Mouse (Mus musculus) bone marrow macrophage, adult 2 months (primary cell): ENCODE results near the gene Fancd2os. TPM values are rescaled to one million over a fixed set of nuclear protein-coding genes. Genes with fewer than 3 reads are reported as not detected.

Source experiments
- H3K27ac ChIP-seq: 2 replicates; pipeline ENCODE4 v1.5.1; 2012; ENCODE audit warnings: low read depth, low read length; ENCODE audit not compliant: insufficient read depth
- H3K4me1 ChIP-seq: 2 replicates; pipeline ENCODE4 v1.6.1; 2012; ENCODE audit warnings: low read length; ENCODE audit not compliant: control insufficient read depth, insufficient read depth
- H3K4me3 ChIP-seq: 2 replicates; pipeline ENCODE4 v1.5.1; 2012; ENCODE audit warnings: mild to moderate bottlenecking, low read length, moderate library complexity; ENCODE audit not compliant: insufficient read depth
- CTCF ChIP-seq: IDR thresholded peaks from 2 replicates; pipeline ENCODE4 v1.5.1; 2012; ENCODE audit warnings: low read depth, mild to moderate bottlenecking, low read length, moderate library complexity
- POLR2A ChIP-seq: IDR thresholded peaks from 2 replicates; pipeline ENCODE4 v1.6.1; 2012; ENCODE audit warnings: mild to moderate bottlenecking, low read depth, low read length, borderline replicate concordance
- polyA plus RNA-seq: library from polyadenylated mRNA; stranded (reverse); fragments of >200 nt; gene quantifications from 2 replicates; pipeline ENCODE4 v1.2.4, GENCODE M21; 2012; ENCODE audit not compliant: missing spikeins, insufficient read depth, insufficient read length

The Fancd2os gene
- polyA plus RNA-seq, 1 experiment = not detected

DNA sequence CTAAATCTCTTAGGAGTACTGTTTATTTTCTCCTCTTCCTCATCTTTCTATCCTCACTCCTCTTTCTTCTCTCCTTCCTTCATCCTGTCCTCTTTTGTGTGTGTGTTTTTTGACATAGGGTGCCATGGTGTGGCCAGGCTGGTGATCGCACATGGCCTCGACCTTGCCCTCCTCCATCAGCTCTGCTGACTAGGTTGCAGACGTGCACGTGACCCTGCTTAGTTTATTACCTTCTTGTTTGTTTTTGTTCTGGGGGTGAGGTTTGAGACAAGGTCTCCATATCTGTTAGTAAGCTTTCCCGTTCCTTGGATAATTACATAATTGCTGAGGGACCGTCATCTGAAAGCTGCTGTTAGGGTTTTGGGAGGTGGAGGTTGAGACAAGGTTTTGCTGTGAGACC lies 8.4 kb upstream of the Fancd2os start:
- H3K4me3 ChIP-seq = no peak overlapping the region
- TF ChIP-seq CTCF (no peak), POLR2A (no peak)
- no peak overlapping the region for H3K27ac ChIP-seq
- peaks cover 16% of the 10 kb centered on the region for H3K4me1 ChIP-seq

DNA sequence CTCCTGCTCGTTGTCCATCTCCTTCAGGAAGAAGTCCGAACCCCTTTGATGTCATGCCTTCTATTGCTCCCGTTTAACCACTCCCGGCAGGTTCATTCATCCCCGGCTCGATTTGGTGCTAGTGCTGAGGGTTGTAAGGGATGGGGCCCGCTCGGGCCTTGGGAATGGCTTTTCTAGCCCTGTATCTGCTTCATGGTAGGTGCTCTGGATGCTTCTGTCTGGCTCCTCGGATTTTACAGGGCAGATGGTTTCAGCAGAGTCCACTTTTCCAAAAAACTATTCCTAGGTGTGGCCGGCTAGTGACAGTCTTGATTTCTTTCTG lies 4.7 kb upstream of the Fancd2os start:
- H3K4me1 ChIP-seq = peaks cover 13% of the 10 kb centered on the region
- H3K4me3 ChIP-seq = peak overlapping the region; percentile 91
- peak overlapping the region; percentile 65 for H3K27ac ChIP-seq
- TF ChIP-seq CTCF (no peak), POLR2A (no peak)

DNA sequence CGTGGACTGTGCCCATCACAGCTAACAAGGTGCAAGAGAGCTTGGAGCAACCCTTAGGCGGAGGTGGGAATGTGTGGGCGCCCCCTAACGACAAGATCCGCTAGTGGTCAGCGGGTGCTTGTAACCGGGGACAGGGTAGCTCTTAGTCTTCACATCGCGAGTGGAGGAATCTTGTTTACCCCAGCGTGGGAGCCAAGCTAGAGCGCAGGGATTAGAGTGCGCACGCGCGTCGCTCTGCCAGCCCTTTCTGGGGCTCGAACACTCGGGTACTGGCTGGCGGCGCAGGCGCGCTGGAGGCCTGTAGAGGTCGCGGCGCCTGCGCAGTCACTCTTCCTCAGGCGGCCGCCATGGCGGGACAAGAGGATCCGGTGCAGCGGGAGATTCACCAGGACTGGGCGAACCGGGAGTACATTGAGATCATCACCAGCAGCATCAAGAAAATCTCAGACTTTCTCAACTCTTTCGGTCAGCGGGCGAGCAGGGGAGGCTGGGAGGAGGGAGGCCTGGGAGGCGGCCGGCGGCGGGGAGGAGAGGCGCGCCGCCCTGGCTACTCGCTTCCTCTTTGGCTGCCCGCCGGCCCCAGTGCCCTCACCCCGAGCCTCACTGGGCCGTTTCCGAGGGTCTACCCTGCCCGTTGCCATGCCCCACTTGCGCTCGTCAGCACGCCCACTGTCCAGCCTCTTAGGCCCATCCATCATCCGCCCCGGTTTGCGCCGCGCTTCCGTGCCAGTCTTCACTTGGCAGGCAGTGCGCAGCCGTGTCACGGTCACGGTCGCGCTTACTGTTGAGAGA lies 4.1 kb upstream of the Fancd2os start, which contains the start of gene Brk1:
TSS of gene Brk1 (plus strand) at position 341 of the 792 bp plus-strand sequence.
- peak within 1 kb of the TSS; percentile 91 for H3K4me3 ChIP-seq

DNA sequence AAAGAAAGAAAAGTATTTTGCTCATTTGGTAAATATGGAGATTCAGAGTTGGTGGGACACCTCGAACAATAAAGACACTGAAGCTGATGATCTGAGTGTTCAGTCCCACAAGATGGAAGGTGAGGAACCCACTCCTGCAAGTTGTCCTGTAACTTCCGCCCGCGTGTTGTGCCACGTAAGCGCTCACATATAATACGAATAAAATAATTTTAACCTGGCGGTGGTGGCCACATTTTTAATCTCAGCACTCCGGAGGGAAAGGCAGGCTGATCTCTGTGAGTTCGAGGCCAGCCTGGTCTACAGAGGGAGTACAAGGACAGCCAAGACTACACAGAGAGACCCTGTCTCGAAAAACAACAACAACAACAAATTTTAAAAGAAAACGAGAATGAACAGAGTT lies 3.5 kb upstream of the Fancd2os start:
- Histone ChIP-seq H3K27ac (no peak overlapping the region), H3K4me3 (peak overlapping the region; percentile 91), H3K4me1 (peaks cover 12% of the 10 kb centered on the region)
- TF ChIP-seq CTCF = no peak
- TF ChIP-seq POLR2A = no peak

More for the DNA sequence above, 4.1 kb upstream of the Fancd2os start, which contains the start of gene Brk1:
- Histone ChIP-seq H3K4me1 (peaks cover 13% of the 10 kb centered on the region), H3K27ac (peak within 1 kb of the TSS; percentile 65)
- TF ChIP-seq POLR2A = no peak
- peak; percentile 66 for TF ChIP-seq CTCF

DNA sequence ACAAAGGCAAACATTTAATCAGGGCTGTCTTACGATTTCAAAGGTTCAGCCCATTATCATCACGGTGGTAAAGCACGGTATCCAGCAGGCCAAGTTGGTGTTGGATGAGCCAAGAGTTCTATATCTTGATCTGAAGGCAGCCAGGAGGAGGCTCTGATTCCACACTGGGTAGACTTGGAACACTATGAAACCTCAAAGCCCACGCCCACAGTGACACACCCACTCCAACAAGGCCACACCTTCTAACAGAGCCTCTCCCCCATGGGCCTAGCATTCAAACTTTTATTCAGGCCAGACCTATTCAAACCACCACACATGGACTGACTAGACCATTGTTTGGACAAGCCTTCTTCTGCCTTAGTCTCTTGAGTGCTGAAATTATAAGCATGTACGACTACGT lies 2.3 kb upstream of the Fancd2os start:
- Histone ChIP-seq H3K4me1 (peaks cover 7% of the 10 kb centered on the region), H3K4me3 (no peak overlapping the region), H3K27ac (no peak overlapping the region)
- no peak for TF ChIP-seq CTCF
- no peak for TF ChIP-seq POLR2A

DNA sequence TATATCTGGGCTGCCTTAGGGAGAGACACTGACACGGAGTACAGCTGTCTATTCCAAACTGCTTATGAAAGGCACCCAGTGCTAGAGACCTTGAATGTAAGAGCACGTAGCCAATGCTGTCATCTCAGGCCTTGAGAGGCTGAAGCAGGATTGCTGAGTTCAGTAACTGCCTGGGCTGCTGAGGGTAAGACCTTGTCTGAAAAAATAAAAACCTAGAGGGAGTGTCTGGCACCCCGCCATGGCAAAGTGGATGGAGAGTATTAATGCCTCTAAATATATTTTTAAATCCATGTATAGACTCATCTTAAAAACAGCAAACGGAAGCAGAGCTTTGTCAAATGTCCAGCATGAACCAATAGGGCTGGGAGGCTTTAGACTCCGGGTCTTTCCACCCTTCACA lies 682 bp downstream of the Fancd2os start:
- no peak for TF ChIP-seq CTCF
- TF ChIP-seq POLR2A = no peak
- Histone ChIP-seq H3K4me3 (no peak overlapping the region), H3K27ac (no peak overlapping the region), H3K4me1 (no peaks in the 10 kb centered on the region)

DNA sequence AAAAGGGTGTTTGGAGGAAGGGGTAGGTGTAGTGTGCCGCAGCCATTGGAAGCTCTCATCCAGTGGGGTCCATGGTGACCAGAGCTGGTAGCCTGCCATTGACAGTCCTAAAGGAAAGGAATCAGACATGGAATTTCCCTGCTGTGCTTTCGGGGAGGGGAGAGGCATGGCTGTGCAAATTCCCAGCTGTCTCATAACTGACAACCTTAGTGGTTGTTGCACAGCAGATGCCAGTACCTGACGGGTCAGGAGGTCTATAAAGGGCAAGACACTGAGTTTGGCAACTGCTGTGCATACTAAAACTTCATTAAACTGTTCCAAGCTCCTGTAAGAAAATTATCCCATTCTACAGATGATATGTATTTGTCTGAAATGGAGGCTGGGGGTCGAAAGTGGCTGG lies 2.6 kb downstream of the Fancd2os start:
- no peak for TF ChIP-seq CTCF
- no peak for TF ChIP-seq POLR2A
- no peak overlapping the region for H3K4me3 ChIP-seq

DNA sequence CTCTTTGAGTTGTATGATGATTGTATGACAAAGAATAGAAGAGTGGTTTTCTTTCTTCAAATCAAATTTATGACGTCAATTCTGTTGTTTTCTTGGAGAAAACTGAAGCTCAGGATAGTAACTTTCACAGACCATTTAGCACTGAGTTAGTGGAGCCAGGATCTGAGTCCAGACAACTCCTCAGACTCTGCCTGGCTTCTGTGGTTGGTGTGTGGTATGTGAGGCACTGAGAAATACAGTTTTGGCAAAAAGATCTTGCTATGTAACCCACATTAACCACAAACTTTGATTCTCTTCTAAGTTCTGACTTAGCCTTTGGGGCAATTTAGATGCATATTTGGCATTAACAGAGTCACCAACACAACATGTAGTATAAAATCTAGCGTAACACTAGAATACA lies 7.9 kb downstream of the Fancd2os start:
- no peak overlapping the region for H3K4me3 ChIP-seq
- H3K27ac ChIP-seq = no peak overlapping the region
- no peaks in the 10 kb centered on the region for H3K4me1 ChIP-seq
- TF ChIP-seq CTCF = no peak
- no peak for TF ChIP-seq POLR2A

More for the DNA sequence above, 2.6 kb downstream of the Fancd2os start:
- no peak overlapping the region for H3K27ac ChIP-seq
- no peaks in the 10 kb centered on the region for H3K4me1 ChIP-seq

DNA sequence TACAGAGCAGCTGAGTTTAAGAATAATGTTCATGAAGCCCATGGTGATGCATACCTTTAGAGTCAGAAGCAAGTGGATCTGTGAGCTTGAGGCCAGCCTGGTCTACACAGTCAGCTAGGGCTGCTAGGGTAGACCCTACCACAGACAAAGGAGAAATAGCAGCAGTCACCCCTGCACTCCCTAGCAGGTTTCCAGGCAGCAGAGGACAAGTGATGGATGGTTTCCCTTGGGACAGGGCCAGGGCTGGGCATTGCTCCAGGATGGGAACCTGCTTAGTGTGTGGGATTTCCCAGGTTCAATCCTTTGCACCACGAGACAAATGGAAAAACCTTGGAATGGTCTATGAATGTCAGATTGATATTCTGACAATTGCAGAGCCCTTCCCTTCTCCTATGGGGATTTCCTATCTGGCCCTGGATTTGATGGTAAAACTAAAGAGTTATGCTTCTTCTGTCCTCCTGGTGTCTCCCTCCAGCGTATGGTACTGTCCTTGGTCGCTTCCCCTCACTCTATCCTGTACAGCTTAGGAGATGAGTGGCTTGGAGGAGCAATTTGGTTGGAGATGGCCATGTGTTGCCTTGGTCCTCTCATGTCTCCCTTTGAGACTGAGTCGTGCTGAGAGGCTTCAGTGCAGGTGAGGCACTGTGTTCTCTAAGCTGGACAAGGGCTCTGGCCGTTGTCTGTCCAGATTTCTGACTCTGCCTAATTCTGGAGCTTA lies 13.9 kb downstream of the Fancd2os start:
- no peak overlapping the region for H3K27ac ChIP-seq
- no peak for TF ChIP-seq CTCF
- TF ChIP-seq POLR2A = no peak
- H3K4me1 ChIP-seq = no peaks in the 10 kb centered on the region
- H3K4me3 ChIP-seq = no peak overlapping the region

DNA sequence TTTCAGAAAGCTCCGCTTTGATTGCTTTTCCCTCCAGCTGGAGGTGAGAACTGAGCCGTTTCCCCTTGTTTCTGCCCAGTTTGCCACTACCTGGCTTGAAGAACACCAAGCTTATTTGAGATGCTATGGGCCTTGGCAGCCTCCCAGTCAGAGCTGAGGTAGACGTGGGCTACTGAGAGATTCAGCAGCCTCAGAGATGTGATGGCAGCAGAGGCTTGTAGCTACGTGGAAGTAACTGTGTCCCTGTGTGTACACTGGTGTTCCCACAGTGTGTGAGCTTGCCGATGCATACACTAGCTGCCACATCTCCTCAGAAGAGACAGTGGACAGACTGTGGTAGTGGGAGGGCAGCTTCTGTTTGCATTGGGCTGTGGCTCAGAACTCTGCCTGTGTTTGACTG lies 15.4 kb downstream of the Fancd2os start:
- no peaks in the 10 kb centered on the region for H3K4me1 ChIP-seq
- no peak overlapping the region for H3K27ac ChIP-seq
- TF ChIP-seq CTCF (no peak), POLR2A (no peak)
- no peak overlapping the region for H3K4me3 ChIP-seq

DNA sequence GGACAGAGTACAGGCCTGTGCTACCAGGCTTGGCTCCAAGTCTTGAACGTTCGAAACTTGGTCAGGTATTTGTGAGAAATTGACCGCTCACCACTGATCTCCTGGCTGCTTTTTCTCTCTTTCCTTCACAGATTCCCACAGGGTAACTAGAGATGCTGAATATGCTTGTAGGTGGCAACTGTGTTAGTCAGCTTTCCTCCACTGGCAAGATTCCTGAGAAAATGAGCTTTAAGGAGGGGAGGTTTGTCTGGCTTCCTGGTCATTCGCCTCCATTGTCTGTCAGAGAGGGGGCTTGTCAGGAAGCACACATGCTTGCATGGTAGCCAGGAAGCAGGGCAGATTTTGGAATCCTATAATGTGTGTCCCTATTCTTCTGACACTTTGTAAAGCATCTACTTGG lies 17.5 kb downstream of the Fancd2os start:
- TF ChIP-seq CTCF (no peak), POLR2A (no peak)
- Histone ChIP-seq H3K4me3 (no peak overlapping the region), H3K27ac (no peak overlapping the region), H3K4me1 (no peaks in the 10 kb centered on the region)
